Mouse (Mus musculus) forebrain, embryonic 13.5 days (tissue): Measurements from ENCODE around the gene Smg7. TPM values are rescaled to one million over a fixed set of nuclear protein-coding genes. Genes with fewer than 3 reads are reported as not detected.
A peak's percentile ranks its signal among the peaks of the same experiment; 100 is the strongest.

Experiments
- ATAC-seq: fragments of 200-750 bp; cut with Nextera tagmentation; 2 replicates; pipeline ENCODE4 v1.8.0; 2017
- H3K27ac ChIP-seq: fragments of 300-500 bp; sonication (generic); 2 replicates; pipeline ENCODE4 v1.5.1; 2015; ENCODE audit warnings: inconsistent platforms, mild to moderate bottlenecking, moderate library complexity
- H3K27me3 ChIP-seq: fragments of 300-500 bp; sonication (generic); 2 replicates; pipeline ENCODE4 v1.6.1; 2015; ENCODE audit warnings: mild to moderate bottlenecking, inconsistent platforms
- H3K36me3 ChIP-seq: fragments of 300-500 bp; sonication (generic); 2 replicates; pipeline ENCODE4 v1.6.1; 2015; ENCODE audit warnings: mild to moderate bottlenecking, inconsistent platforms; ENCODE audit not compliant: poor library complexity, severe bottlenecking
- H3K4me1 ChIP-seq: fragments of 300-500 bp; sonication (generic); 2 replicates; pipeline ENCODE4 v1.6.1; 2015; ENCODE audit warnings: inconsistent platforms
- H3K4me2 ChIP-seq: fragments of 300-500 bp; sonication (generic); 2 replicates; pipeline ENCODE4 v1.6.1; 2015; ENCODE audit warnings: inconsistent platforms, mild to moderate bottlenecking, moderate library complexity
- H3K4me3 ChIP-seq: fragments of 300-500 bp; sonication (generic); 2 replicates; pipeline ENCODE4 v1.5.1; 2015; ENCODE audit warnings: mild to moderate bottlenecking, inconsistent platforms
- H3K9ac ChIP-seq: fragments of 300-500 bp; sonication (generic); 2 replicates; pipeline ENCODE4 v1.6.1; 2015; ENCODE audit warnings: mild to moderate bottlenecking, inconsistent platforms
- H3K9me3 ChIP-seq: fragments of 300-500 bp; sonication (generic); replicated peaks from 2 replicates; pipeline ENCODE4 v1.6.1; 2016; ENCODE audit warnings: inconsistent platforms
- WGBS: fragments of 180-500 bp; shearing (Covaris S2); methylation state at CpG from one replicate; pipeline ENCODE4 v1.1.7; 2015; 5-methylcytosine and 5-hydroxymethylcytosine counted together
- polyA plus RNA-seq: library from polyadenylated mRNA; unstranded; fragments of >200 nt; fragmentation: Nextera tagmentation; extraction: Ambion mirVana; gene quantifications from 2 replicates; pipeline ENCODE4 v1.2.1, GENCODE M21; 2015

Smg7 gene
- polyA plus RNA-seq, 1 experiment from 2014 or later = 32.2 TPM

GRCm38 (mm10) chr1:152819558-152819957 is 82.9 kb downstream of the Smg7 start:
- H3K4me3 ChIP-seq = no peak overlapping the region
- no peak overlapping the region for H3K27ac ChIP-seq
- peaks cover 38% of the 10 kb centered on the region for H3K4me1 ChIP-seq
- no peaks in the 10 kb centered on the region for H3K36me3 ChIP-seq
- ATAC-seq = no peak
- H3K27me3 ChIP-seq = no peaks in the 10 kb centered on the region
- WGBS = 88% methylated on average over 6 of the region's 6 CpGs
- H3K9me3 ChIP-seq = no peaks in the 10 kb centered on the region
- no peak overlapping the region for H3K9ac ChIP-seq
- no peak overlapping the region for H3K4me2 ChIP-seq

- ATAC-seq = no peak
- H3K9ac ChIP-seq = no peak overlapping the region
- 50% methylated on average over 10 of the region's 10 CpGs for WGBS
- no peak overlapping the region for H3K4me3 ChIP-seq
- H3K36me3 ChIP-seq = no peaks in the 10 kb centered on the region
- no peaks in the 10 kb centered on the region for H3K9me3 ChIP-seq
- H3K27me3 ChIP-seq = no peaks in the 10 kb centered on the region
- no peak overlapping the region for H3K4me2 ChIP-seq
- H3K4me1 ChIP-seq = peaks cover 46% of the 10 kb centered on the region
- peak overlapping the region; percentile 81 for H3K27ac ChIP-seq
Observed at GRCm38 (mm10) chr1:152817794-152818193, 84.7 kb downstream of the Smg7 start.

- Histone ChIP-seq H3K4me3 (no peak overlapping the region), H3K27me3 (no peaks in the 10 kb centered on the region), H3K9ac (no peak overlapping the region), H3K4me2 (no peak overlapping the region), H3K27ac (peak overlapping the region; percentile 90), H3K4me1 (peaks cover 46% of the 10 kb centered on the region), H3K36me3 (no peaks in the 10 kb centered on the region), H3K9me3 (no peaks in the 10 kb centered on the region)
- peak; percentile 73 for ATAC-seq
- WGBS = 27% methylated on average over 12 of the region's 12 CpGs
Observed at GRCm38 (mm10) chr1:152817027-152817769, 85.2 kb downstream of the Smg7 start.

GRCm38 (mm10) chr1:152815265-152815701 is 87.2 kb downstream of the Smg7 start:
- peak overlapping the region; percentile 90 for H3K27ac ChIP-seq
- no peaks in the 10 kb centered on the region for H3K27me3 ChIP-seq
- no peak overlapping the region for H3K9ac ChIP-seq
- WGBS = 50% methylated on average over 7 of the region's 7 CpGs
- H3K4me2 ChIP-seq = no peak overlapping the region
- H3K36me3 ChIP-seq = no peaks in the 10 kb centered on the region
- no peaks in the 10 kb centered on the region for H3K9me3 ChIP-seq
- H3K4me1 ChIP-seq = peaks cover 63% of the 10 kb centered on the region
- ATAC-seq = peak; percentile 87
- H3K4me3 ChIP-seq = no peak overlapping the region

GRCm38 (mm10) chr1:152810533-152811439 is 91.7 kb downstream of the Smg7 start:
- H3K4me3 ChIP-seq = no peak overlapping the region
- no peak overlapping the region for H3K4me2 ChIP-seq
- H3K4me1 ChIP-seq = peaks cover 45% of the 10 kb centered on the region
- H3K9me3 ChIP-seq = no peaks in the 10 kb centered on the region
- H3K27ac ChIP-seq = peak overlapping the region; percentile 36; the same call in 1 of the 2 replicates
- H3K36me3 ChIP-seq = no peaks in the 10 kb centered on the region
- no peak overlapping the region for H3K9ac ChIP-seq
- ATAC-seq = peak; percentile 33; the same call in 1 of the 2 replicates
- H3K27me3 ChIP-seq = no peaks in the 10 kb centered on the region
- WGBS = 43% methylated on average over 13 of the region's 13 CpGs

GRCm38 (mm10) chr1:152809541-152810252 is 92.7 kb downstream of the Smg7 start:
- H3K4me3 ChIP-seq = no peak overlapping the region
- H3K9me3 ChIP-seq = no peaks in the 10 kb centered on the region
- no peak overlapping the region for H3K9ac ChIP-seq
- no peak overlapping the region for H3K4me2 ChIP-seq
- H3K27me3 ChIP-seq = no peaks in the 10 kb centered on the region
- 56% methylated on average over 8 of the region's 8 CpGs for WGBS
- 0 out of 2 replicates have a peak overlapping the region, but pooled peaks have one; percentile 26 for H3K27ac ChIP-seq
- ATAC-seq = 0 out of 2 replicates have a peak, but pooled peaks have one; percentile 31
- H3K4me1 ChIP-seq = peaks cover 34% of the 10 kb centered on the region
- H3K36me3 ChIP-seq = no peaks in the 10 kb centered on the region

GRCm38 (mm10) chr1:152808392-152808680 is 94.1 kb downstream of the Smg7 start:
- no peaks in the 10 kb centered on the region for H3K36me3 ChIP-seq
- H3K4me1 ChIP-seq = peaks cover 25% of the 10 kb centered on the region
- no peaks in the 10 kb centered on the region for H3K27me3 ChIP-seq
- no peak overlapping the region for H3K27ac ChIP-seq
- H3K4me3 ChIP-seq = no peak overlapping the region
- WGBS = 77% methylated on average over 2 of the region's 2 CpGs
- H3K9me3 ChIP-seq = no peaks in the 10 kb centered on the region
- ATAC-seq = no peak
- no peak overlapping the region for H3K9ac ChIP-seq
- H3K4me2 ChIP-seq = no peak overlapping the region

GRCm38 (mm10) chr1:152807619-152808391 is 94.6 kb downstream of the Smg7 start:
- H3K4me2 ChIP-seq = no peak overlapping the region
- no peak overlapping the region for H3K27ac ChIP-seq
- no peak overlapping the region for H3K9ac ChIP-seq
- H3K9me3 ChIP-seq = no peaks in the 10 kb centered on the region
- no peaks in the 10 kb centered on the region for H3K36me3 ChIP-seq
- H3K27me3 ChIP-seq = no peaks in the 10 kb centered on the region
- no peak overlapping the region for H3K4me3 ChIP-seq
- no peak for ATAC-seq
- H3K4me1 ChIP-seq = peaks cover 25% of the 10 kb centered on the region
- 76% methylated on average over 18 of the region's 18 CpGs for WGBS

- 87% methylated on average over 6 of the region's 6 CpGs for WGBS
- H3K4me3 ChIP-seq = no peak overlapping the region
- H3K36me3 ChIP-seq = no peaks in the 10 kb centered on the region
- no peaks in the 10 kb centered on the region for H3K9me3 ChIP-seq
- ATAC-seq = no peak
- H3K9ac ChIP-seq = no peak overlapping the region
- H3K27me3 ChIP-seq = no peaks in the 10 kb centered on the region
- no peak overlapping the region for H3K27ac ChIP-seq
- H3K4me2 ChIP-seq = no peak overlapping the region
- H3K4me1 ChIP-seq = peaks cover 6% of the 10 kb centered on the region; the same call in 1 of the 2 replicates
Observed at GRCm38 (mm10) chr1:152804907-152805306, 97.5 kb downstream of the Smg7 start.

GRCm38 (mm10) chr1:152800633-152801176 is 101.7 kb downstream of the Smg7 start:
- no peaks in the 10 kb centered on the region for H3K27me3 ChIP-seq
- H3K4me1 ChIP-seq = no peaks in the 10 kb centered on the region
- WGBS = 88% methylated on average over 13 of the region's 13 CpGs
- no peaks in the 10 kb centered on the region for H3K9me3 ChIP-seq
- no peak overlapping the region for H3K4me3 ChIP-seq
- no peak overlapping the region for H3K9ac ChIP-seq
- no peak overlapping the region for H3K27ac ChIP-seq
- no peak overlapping the region for H3K4me2 ChIP-seq
- ATAC-seq = no peak
- H3K36me3 ChIP-seq = no peaks in the 10 kb centered on the region

GRCm38 (mm10) chr1:152799897-152800296 is 102.5 kb downstream of the Smg7 start, which contains the start of gene Ncf2:
Gene Ncf2, plus strand, starts transcription at chr1:152800194.
- H3K4me3 ChIP-seq = no peak within 1 kb of the TSS
- peak; percentile 78 for ATAC-seq
- H3K4me2 ChIP-seq = no peak within 1 kb of the TSS
- no peaks in the 10 kb centered on the region for H3K9me3 ChIP-seq
- H3K27me3 ChIP-seq = no peaks in the 10 kb centered on the region
- WGBS = 8% methylated on average over 2 of the region's 2 CpGs
- no peaks in the 10 kb centered on the region for H3K36me3 ChIP-seq
- H3K4me1 ChIP-seq = no peaks in the 10 kb centered on the region
- no peak within 1 kb of the TSS for H3K9ac ChIP-seq
- H3K27ac ChIP-seq = no peak within 1 kb of the TSS
